Mouse (Mus musculus): ENCODE measurements around the gene Thrb.
"Not testable (repeated sequence)": the region's sequence is repeated elsewhere in the genome, so short reads cannot be mapped to it uniquely, and the experiment has no call there.

The Thrb gene

DNA sequence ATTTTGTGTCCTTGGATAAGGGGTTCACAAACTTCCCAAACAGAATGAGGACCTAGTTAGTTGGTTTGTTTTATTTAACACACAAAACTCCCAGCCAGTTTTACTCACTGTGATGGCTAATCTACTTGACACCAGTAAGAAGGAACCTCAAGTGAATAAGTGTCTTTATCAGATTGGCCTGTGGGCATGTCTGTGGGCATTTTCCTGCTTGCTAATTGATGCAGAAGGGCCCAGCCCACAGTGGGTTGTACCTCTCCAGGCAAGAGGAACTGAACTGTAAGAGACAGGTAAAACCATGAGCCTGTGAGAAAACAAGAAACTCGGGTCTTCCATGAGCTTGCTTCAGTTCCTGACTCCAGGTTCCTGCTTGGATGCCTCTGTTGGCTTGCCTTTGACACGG, 215.9 kb downstream of the Thrb start:
- no peak for DNase-seq (ENCODE audit: low spot score in 2 of 2)

DNA sequence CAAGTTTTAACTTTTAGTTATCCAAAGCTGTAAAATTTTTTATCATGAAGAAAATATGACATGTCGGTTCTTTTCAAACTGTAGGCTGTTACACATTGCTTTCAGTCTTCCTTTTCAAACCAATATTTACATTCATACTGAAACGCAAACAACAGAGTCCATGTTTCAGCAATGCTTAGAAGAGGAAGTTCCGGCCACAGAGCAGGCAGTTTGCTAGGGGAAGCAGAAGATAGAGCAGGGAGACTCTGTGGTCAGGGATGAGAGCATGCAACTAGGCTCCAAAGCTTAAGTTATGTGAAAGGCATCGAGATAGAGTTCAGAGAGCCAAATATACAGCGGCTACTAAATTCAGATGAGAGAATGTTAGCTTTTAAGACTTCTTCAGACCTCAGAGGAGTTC, 219.4 kb downstream of the Thrb start:
- no peak for DNase-seq (ENCODE audit: low spot score in 2 of 2)

DNA sequence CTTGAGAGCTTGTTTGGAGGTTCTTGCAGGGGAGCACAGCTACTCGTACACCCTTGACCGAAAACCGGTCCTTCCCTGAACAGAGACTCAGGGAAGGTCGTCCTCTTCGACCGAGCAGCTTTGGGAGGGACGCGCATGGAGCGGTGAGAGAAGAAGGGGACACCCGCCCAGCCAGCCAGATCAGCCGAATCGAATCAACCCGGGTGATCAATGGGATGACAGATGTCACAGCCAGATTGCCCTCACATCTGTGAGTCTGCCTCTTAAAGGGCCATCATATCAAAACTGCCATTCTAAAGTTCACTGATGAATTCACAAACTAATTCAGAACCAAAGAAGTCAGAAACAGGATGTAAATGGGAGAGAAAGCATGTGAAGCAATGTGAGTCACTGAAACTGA, 224.8 kb downstream of the Thrb start:
- no peak for DNase-seq (ENCODE audit: low spot score in 2 of 2)

DNA sequence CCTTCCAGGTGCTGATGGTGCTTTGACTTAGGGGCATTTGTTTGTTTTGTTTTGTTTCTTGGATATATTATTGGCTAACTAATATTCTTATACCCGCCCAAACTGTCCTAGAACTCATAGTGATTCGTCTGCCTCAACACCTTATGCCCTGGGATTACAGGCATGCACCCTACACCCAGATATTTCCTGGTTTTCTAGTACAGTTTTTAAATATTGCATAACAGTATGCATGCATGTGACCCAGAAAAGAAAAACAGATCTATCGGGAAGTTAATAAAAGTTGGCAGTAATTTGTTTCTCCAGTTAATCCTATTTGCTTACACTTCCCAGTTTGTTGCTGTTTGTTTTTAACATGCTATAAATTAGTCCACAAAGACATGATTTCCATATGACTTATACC, 225.3 kb downstream of the Thrb start:
- no peak for DNase-seq (ENCODE audit: low spot score in 2 of 2)

DNA sequence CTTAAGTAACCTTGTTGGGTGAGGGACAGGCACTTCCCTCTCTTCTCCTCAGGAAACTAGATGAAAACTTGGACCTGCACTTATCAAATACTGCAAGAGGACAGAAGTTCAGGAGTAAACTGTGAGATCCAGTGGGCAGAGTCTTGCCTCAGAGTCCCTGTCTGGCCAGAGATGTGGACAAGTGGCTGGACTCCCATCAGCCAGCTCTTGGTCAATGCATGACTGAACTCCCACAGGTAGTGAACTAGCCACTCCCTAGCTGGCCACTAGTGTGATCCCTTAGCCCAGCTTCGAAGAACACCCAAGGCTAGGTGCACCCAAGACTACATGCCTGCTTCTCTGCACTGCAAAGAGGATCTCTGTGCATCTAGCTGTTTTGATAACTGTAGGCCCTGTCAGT, 234.7 kb downstream of the Thrb start:
- DNase-seq (ENCODE audit: low spot score in 2 of 2), result no peak

DNA sequence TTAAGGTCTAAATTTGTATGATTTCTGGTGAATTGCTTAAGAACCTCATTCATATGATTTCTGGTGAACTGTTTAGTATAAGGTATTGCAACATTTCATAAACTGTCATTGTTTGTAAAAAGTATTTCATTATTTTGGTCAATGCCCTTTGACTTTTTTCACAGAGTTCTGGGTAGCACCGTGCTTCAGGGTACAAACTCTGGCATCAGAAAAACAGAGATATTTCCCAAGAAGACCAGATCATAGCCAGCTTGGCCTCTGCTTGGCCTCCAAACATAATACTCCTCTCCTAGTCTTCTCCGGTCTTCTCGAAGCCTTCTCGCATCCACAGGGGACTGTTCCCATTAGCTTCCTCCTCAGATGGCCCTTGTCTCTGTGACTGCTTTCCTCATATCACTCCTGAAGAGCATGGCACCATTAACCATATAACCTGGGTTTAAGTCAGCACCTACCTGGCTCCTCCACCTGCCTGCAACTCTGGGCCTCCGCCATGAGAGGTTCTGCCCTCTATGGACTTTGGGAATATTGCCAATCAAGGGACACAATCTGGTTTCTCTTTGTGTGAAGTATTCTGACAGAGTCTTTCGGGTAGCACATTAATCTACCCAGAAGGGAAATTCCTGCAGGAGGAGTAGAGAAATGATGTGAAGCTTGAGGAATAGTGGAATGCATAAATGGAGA, 239.8 kb downstream of the Thrb start:
- DNase-seq (ENCODE audit: low spot score in 2 of 2), result no peak

DNA sequence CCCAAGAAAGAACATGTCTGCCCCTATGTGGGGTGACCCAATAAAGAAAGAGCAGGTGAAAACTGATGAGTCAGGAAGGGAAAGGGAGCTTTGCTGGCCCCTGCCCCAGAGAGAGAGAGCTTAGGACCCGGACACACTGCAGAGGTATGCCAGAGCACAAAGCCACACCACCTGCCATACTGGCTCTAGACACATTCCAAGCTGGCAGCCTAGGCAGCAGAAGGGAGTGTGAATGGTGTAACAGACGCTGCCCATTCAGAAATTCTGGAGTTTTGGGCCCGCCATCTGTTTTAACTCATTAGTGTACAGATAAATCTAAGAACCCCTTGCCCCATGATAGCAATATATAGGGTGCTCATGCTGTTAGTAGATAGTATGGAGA, 240.3 kb downstream of the Thrb start:
- DNase-seq (ENCODE audit: low spot score in 2 of 2), result no peak

DNA sequence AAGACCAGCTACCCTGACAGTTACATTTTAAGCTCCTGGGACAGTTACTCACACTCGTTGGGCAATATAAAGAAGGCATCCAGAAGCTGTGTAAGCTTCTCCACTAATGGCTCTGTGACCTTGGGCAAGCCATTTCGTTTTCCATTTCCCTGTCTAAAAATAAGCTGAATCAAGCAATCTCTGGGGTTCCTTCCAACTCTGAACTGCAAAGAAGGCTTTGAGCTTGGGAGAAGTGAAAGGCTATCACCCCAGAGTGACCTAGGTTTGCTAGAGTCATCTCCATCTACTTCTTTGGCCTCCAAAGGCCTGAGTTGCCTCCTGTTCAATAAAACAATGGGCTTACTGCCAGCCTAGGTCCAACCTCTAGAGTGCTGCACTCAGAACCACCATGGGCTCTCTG, 242.4 kb downstream of the Thrb start:
- DNase-seq (ENCODE audit: low spot score in 2 of 2), result no peak

DNA sequence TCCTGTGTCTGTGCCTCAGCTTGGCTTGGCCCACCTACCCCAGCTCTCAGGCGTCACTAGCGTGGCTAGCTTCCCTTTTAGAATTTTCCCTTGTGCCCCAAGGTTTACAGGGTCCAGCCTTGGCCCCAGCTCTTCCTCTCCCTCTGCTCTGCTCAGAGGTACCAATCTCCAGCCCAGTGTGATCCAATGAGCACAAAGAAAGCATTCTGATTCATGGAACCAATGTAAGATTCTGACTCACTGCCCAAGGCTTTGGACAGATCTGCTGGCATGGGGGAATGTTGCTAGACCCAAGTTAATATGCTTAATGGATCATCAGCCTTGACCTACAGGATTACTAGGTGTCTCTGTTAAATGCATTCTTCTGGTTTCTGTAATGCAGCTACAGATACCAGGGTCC, 243.1 kb downstream of the Thrb start:
- DNase-seq (ENCODE audit: low spot score in 2 of 2), result no peak

DNA sequence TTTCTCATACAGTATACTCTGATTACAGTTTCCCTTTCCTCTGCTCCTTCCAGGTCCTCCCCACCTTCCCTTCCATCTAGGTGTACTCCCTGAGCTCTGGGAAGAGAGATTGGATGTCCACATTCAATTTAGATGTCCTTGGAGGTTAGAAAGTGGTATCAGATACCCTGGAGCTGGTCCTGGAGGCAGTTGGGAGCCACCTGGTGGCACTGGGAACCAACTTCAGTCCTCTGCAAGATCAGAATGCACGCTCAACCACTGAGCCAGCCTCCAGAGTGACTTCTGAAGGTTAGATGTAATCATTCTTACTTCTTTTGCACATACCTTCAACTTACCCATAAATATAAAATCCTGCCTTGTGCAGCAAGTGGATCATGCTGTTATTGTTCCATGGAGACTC, 244.5 kb downstream of the Thrb start:
- DNase-seq (ENCODE audit: low spot score in 2 of 2), result no peak

DNA sequence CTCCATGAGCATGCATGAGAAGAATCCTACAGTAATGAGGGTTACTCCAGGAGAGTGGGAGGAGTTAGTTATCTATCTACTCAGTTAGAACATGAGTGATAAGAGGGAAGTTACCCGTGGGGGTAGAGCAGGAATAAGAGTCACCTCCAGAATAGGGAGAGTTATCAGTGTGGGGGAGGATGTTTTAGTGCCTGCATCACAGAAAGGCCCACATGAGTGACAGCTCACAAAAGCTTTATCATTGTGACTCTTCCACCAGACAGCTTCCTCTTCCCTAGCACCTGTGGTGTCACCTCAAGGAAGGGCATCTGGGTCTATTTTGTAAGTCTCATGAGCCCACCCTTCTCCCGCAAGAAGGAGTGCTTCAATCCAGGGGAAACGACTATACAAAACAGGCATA, 245.6 kb downstream of the Thrb start:
- no peak for DNase-seq (ENCODE audit: low spot score in 2 of 2)

DNA sequence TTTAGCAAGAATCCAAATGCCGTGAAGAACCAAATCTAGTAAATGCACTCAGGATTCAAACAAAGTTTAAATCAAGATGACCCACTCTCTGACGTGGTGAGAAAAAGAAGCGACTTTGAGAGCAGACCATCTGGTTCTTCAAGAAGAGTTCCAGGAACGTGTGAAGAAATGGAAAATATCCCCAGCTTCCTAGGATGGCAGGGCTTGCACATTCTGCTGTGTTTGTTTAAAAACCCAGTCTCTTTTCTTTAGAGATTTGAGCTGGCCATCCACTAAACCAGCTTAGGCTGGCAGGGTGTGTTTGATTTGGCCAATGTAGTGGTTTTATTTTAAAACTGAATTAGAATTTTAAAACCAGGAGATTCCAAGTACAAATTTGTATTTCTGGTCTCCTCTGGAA, 246.9 kb downstream of the Thrb start:
- DNase-seq (ENCODE audit: low spot score in 2 of 2), result no peak

DNA sequence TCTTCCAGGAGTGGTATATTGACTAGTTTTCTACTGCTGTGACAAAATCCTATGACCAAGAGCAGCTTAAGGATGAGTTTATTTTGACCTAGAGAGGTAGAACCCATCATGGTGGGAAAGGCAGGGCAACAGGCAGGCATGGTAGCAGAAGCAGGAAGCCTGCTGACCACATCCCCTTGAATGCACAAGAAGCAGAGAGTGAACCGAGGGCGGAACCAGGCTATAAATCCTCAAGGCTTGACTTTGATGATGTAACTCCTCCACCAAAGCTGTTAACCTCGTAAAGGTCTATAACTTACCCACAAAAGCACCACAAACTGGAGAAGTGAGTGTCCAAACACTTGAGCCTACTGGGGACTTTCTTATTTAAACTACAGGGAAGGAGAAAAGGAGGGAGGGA, 251.1 kb downstream of the Thrb start:
- DNase-seq (ENCODE audit: low spot score in 2 of 2), result no peak

DNA sequence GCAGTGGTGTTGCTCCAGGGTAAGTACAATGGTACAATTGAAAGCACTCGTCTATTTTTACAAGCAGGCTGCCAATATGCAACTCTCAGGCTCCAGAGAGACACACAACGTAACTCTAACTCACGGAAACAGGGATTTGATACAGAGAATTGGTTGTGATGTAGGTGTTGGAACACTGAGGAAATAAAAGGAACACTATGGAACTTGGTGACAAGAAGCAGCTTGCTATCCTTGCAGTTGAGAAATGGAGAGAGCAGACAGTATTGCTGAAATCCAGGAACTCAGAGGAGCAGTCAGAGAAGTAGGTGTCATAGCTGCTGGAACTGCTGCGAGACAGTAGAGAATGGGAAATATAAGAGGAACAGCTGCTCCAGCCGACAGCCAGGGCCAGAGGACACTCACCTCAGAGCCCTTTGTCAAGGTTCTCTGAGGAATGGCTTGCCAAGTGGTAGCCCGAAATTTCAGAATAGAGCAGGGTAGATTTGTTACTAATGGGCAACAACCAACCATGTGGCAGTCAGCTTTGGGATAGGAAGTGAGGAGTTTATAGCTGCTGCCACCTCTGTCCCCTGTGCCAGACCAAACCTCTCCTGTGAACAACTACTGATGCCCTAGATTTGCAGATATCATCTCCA, 252.6 kb downstream of the Thrb start:
- DNase-seq (ENCODE audit: low spot score in 2 of 2), result no peak

DNA sequence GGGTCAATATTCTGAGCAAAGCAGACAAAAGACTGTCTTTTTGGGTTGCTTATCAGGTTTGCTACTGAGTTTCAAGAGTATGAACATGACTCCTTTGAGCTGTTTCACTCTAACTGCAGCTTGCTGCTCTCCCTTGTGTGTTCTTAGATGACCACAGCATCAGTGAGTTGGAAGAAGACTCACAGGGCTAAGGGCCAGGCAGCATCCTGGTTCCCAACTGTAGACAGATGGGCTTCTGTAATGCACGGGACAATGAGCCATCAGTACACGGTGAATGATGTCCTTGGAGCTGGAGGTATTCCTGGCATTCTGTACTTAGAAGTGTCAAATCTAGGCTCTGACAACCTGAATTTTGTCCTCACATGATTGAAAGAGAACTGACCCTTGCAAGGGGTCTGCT, 255.5 kb downstream of the Thrb start:
- DNase-seq (ENCODE audit: low spot score in 2 of 2), result no peak

DNA sequence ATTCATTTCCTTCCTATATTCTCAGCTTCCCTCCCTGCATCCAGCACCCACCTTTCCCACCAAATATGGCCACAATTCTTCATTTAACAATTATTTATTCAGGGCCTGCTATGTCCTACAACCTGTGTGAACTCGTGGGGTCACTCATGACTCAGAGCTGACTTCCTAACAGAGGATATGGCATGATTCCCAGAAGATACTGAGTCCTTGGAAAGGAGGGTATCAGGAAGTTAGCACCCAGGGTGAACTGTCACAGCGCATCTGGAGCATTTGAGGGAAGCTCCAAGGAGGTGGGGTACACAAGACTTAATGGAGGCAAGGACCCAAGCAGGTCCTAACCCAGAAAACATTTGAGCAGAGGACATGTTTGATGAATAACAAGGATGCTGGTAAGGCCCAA, 256.6 kb downstream of the Thrb start:
- no peak for DNase-seq (ENCODE audit: low spot score in 2 of 2)

DNA sequence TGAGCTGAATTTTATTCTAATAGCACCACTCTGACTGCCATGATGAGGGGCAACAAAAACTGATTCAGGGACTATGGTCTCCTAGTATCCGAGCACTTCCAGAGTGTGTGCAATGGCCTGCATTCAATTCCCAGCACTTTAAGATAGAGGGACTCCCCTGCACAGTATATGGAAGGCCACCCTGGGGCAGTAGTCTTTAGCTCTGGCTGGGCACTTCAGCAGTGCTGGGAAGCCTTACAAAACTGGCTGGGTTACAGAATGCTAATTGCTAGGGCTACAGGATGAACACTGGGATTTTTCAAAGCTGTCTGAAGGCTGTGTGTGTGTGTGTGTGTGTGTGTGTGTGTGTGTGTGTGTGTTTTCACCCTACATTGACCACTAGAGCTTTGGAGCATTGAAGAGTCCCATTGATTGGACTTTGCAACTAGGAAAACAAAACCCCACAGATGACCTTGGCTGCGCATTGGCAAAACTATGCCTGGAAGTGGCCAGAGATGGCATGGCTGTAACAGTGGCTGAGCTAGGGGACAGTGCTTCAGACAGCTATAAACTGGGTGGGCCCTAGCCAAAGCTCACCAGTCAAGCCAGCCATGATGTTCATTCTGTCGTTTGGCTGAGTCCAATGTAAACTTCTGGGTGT, 257.2 kb downstream of the Thrb start:
- no peak for DNase-seq (ENCODE audit: low spot score in 2 of 2)

DNA sequence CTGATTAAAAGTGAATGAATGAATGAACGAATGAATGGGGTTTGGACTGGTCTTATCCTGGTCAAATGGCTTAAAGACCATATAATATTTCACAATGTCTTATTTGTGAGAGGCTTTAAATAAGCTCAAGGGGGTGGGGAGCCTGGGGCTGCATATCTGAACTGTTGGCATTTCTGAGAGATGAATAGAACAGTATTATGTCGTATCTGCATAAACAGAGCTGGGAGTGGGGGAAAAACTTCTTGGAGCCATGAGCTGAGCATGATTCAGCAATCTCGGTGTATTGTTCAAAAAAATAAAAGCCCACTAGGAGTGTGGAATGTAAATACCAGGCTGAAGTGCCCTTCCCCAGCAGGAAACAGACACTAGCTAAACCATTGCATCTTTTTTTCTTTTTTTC, 257.8 kb downstream of the Thrb start:
- DNase-seq (ENCODE audit: low spot score in 2 of 2), result no peak

DNA sequence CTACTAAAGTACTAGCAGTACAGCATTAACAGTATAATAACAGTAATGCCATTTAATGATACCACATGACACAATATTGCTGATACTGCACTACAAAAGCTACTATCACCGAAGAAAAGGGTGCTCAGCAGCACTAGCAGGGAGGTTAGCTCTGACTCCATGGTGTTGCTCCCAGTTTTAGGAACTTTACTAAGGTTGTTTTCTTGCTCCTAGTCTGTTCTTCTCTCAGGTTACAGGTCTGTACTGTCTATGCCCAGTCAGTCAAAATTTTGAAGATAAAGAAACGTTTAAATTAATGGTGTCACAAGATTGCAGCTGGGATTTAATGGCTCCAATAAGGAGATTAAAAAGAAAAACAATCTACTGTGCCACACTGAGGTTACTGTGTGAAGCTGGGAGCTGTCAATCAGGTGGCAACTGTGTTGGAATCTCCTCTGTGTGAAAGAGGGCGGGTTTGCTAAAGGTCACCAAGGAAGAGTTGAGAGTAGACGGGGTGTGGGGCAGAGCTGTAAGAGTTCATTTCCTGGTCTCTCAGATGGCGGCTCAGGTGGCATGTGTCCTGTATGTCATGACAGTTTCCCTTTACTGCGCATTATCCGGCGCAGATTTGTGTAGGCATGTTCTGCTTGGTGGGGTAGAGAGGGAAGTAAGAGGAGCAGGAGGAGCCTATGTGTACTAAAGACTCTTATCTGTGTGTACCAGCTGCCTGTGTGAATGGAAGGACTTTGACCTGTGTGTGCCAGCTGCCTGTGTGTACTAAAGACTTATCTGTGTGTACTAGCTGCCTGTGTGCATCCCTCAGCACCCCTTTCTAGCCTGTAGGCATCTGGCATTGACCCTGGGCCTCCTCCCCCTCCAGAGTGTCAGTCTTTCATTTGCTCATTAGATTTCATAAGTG, 263.0 kb downstream of the Thrb start:
- no peak for DNase-seq (ENCODE audit: low spot score in 2 of 2)

DNA sequence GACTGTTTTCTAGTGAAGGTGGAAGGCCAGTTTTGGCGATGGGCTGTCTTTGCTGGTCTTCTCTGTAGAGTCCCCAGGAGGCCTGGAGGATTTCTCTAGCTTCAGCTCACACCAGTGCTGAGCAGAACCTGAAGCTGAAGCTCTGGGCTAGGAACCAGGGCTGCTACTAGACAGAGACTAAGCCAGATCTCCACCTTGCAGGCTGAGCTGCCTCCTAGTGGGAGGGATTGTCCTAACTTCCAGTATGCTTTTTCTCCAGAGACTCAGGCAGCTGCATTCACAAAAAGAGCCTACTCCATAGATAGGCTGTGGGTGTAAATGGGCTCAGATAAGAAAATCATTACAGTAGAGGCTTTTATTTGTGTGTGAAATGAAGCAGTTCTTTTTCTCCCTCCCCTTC, 267.4 kb downstream of the Thrb start:
- peak; percentile 81 to 83 for DNase-seq (ENCODE audit: low spot score in 2 of 2)

DNA sequence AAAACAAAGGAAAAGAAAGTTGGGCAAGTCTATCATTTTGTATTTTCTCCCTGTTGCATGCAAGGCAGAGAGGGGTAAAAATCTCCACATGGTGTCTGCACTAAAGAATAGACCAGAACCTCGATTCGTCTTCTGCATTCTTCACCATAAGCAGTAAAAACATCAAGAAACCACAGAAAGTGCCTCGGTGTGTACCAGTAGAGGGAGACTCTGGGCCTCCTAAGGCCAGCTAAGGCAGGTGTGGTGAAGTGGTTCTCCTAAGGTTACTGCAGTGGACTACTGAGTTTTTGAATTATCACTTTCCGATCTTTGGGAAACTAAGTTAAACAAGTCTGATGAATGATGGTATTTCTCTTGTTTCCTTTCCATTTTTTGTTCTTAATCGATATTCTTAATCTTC, 269.5 kb downstream of the Thrb start:
- DNase-seq (ENCODE audit: low spot score in 2 of 2), result no peak

DNA sequence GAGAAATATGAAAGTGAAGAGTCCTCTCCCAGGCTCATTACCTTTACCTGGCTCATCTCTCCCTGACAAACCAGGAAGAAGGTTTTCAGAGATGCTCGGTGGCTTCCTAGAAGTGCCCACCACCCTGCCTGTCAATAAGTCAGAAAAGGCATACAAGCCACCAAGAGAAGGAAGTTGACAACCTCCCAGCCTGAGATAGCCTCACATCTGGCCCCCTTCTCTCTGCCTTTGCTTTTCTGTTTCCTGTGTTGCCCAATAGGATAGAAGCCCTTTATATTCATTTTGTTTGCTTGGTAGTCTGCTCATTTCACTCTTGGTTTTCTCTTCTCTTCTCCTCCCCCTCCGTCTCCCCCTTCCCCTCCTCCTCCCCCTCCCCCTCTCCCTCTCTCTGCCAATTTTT, 273.4 kb downstream of the Thrb start:
- DNase-seq (ENCODE audit: low spot score in 2 of 2), result no peak

DNA sequence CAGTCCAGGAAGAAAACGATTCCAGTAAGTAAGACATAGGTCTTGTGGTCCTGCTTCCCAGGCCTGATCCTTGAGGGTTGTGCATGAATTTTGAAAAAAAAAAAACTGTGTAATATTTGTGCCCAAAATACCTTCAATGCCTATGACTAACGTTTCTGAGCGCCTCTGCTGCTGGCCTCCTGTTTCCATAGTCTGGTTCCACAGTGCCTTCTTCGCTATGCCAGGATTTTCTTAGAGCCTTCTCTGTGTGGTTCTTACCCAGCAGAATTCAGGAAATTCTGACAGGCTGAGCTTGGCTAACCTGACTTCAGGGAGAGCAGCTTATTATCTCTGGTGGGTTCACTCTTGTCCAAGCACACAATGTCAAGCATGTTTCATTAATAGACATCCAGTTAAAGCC, 274.7 kb downstream of the Thrb start:
- DNase-seq (ENCODE audit: low spot score in 2 of 2), result not testable (repeated sequence)
